Mouse (Mus musculus) megakaryocyte, embryonic 14.5 days (primary cell): ENCODE measurements around the gene 9330159F19Rik. TPM values are rescaled to one million over a fixed set of nuclear protein-coding genes. Genes with fewer than 3 reads are reported as not detected.

Source experiments
- H3K27me3 ChIP-seq: replicated peaks from 2 replicates; pipeline ENCODE3; 2012; ENCODE audit warnings: inconsistent platforms
- H3K36me3 ChIP-seq: replicated peaks from 2 replicates; pipeline ENCODE3; 2012; ENCODE audit warnings: low read length, inconsistent platforms, mixed read lengths
- H3K4me1 ChIP-seq: 2 replicates; pipeline ENCODE4 v1.6.1; 2012; ENCODE audit warnings: inconsistent platforms
- H3K4me3 ChIP-seq: replicated peaks from 2 replicates; pipeline ENCODE3; 2012; ENCODE audit warnings: moderate library complexity, mild to moderate bottlenecking, inconsistent platforms
- H3K9me3 ChIP-seq: 2 replicates; pipeline ENCODE4 v1.6.1; 2012; ENCODE audit warnings: inconsistent platforms
- FLI1 ChIP-seq: IDR thresholded peaks from 2 replicates; pipeline ENCODE4 v1.6.1; 2012; ENCODE audit warnings: low read length, inconsistent platforms, mixed read lengths
- GATA1 ChIP-seq: IDR thresholded peaks from 3 replicates; pipeline ENCODE4 v1.6.1; 2012; ENCODE audit warnings: mixed read lengths, low read length, inconsistent platforms, borderline replicate concordance
- polyA plus RNA-seq: library from polyadenylated mRNA; stranded (reverse); fragments of >175 nt; gene quantifications from 2 replicates; pipeline ENCODE4 v1.2.3, GENCODE M21; 2012; ENCODE audit warnings: low replicate concordance; ENCODE audit not compliant: insufficient read depth

9330159F19Rik gene
- polyA plus RNA-seq, 1 experiment = not detected

- no peaks in the 10 kb centered on the region for H3K27me3 ChIP-seq
- no peaks in the 10 kb centered on the region for H3K4me1 ChIP-seq
- peaks cover 21% of the 10 kb centered on the region for H3K9me3 ChIP-seq
- TF ChIP-seq FLI1 (no peak), GATA1 (no peak)
- H3K36me3 ChIP-seq = no peaks in the 10 kb centered on the region
- H3K4me3 ChIP-seq = no peak overlapping the region
Observed at GRCm38 (mm10) chr10:29199835-29200234, 11.6 kb upstream of the 9330159F19Rik start.

GRCm38 (mm10) chr10:29200609-29201008 is 10.8 kb upstream of the 9330159F19Rik start:
- no peaks in the 10 kb centered on the region for H3K36me3 ChIP-seq
- peaks cover 19% of the 10 kb centered on the region for H3K9me3 ChIP-seq
- H3K4me3 ChIP-seq = peak overlapping the region; percentile 33
- H3K4me1 ChIP-seq = no peaks in the 10 kb centered on the region
- no peaks in the 10 kb centered on the region for H3K27me3 ChIP-seq
- TF ChIP-seq GATA1 = no peak
- no peak for TF ChIP-seq FLI1

- TF ChIP-seq FLI1 = no peak
- TF ChIP-seq GATA1 = no peak
Observed at GRCm38 (mm10) chr10:29206730-29207129, 4.7 kb upstream of the 9330159F19Rik start.

GRCm38 (mm10) chr10:29208735-29209134 is 2.7 kb upstream of the 9330159F19Rik start:
- Histone ChIP-seq H3K27me3 (no peaks in the 10 kb centered on the region), H3K4me1 (no peaks in the 10 kb centered on the region), H3K9me3 (no peaks in the 10 kb centered on the region), H3K36me3 (no peaks in the 10 kb centered on the region), H3K4me3 (no peak overlapping the region)
- TF ChIP-seq FLI1 = no peak
- TF ChIP-seq GATA1 = no peak

More at GRCm38 (mm10) chr10:29206730-29207129, 4.7 kb upstream of the 9330159F19Rik start:
- H3K4me1 ChIP-seq = no peaks in the 10 kb centered on the region
- no peak overlapping the region for H3K4me3 ChIP-seq
- no peaks in the 10 kb centered on the region for H3K27me3 ChIP-seq
- H3K36me3 ChIP-seq = no peaks in the 10 kb centered on the region
- H3K9me3 ChIP-seq = no peaks in the 10 kb centered on the region

- Histone ChIP-seq H3K4me1 (no peaks in the 10 kb centered on the region), H3K9me3 (no peaks in the 10 kb centered on the region), H3K4me3 (no peak overlapping the region), H3K36me3 (no peaks in the 10 kb centered on the region), H3K27me3 (no peaks in the 10 kb centered on the region)
- no peak for TF ChIP-seq FLI1
- TF ChIP-seq GATA1 = no peak
Observed at GRCm38 (mm10) chr10:29213534-29214100, 2.2 kb downstream of the 9330159F19Rik start.

- TF ChIP-seq FLI1 (no peak), GATA1 (no peak)
- no peak overlapping the region for H3K4me3 ChIP-seq
- no peaks in the 10 kb centered on the region for H3K27me3 ChIP-seq
Observed at GRCm38 (mm10) chr10:29216957-29217356, 5.6 kb downstream of the 9330159F19Rik start.

GRCm38 (mm10) chr10:29217451-29217850 is 6.0 kb downstream of the 9330159F19Rik start:
- Histone ChIP-seq H3K4me1 (no peaks in the 10 kb centered on the region), H3K4me3 (no peak overlapping the region), H3K9me3 (no peaks in the 10 kb centered on the region), H3K36me3 (no peaks in the 10 kb centered on the region), H3K27me3 (no peaks in the 10 kb centered on the region)
- no peak for TF ChIP-seq FLI1
- no peak for TF ChIP-seq GATA1

More at GRCm38 (mm10) chr10:29216957-29217356, 5.6 kb downstream of the 9330159F19Rik start:
- Histone ChIP-seq H3K9me3 (no peaks in the 10 kb centered on the region), H3K4me1 (no peaks in the 10 kb centered on the region), H3K36me3 (no peaks in the 10 kb centered on the region)

- Histone ChIP-seq H3K9me3 (no peaks in the 10 kb centered on the region), H3K4me3 (no peak overlapping the region), H3K36me3 (no peaks in the 10 kb centered on the region), H3K27me3 (no peaks in the 10 kb centered on the region), H3K4me1 (no peaks in the 10 kb centered on the region)
- TF ChIP-seq GATA1 (no peak), FLI1 (no peak)
Observed at GRCm38 (mm10) chr10:29225329-29225728, 13.9 kb downstream of the 9330159F19Rik start.

GRCm38 (mm10) chr10:29231208-29231607 is 19.8 kb downstream of the 9330159F19Rik start:
- TF ChIP-seq GATA1 (no peak), FLI1 (no peak)
- no peaks in the 10 kb centered on the region for H3K36me3 ChIP-seq
- no peaks in the 10 kb centered on the region for H3K27me3 ChIP-seq
- H3K4me1 ChIP-seq = no peaks in the 10 kb centered on the region
- no peaks in the 10 kb centered on the region for H3K9me3 ChIP-seq
- H3K4me3 ChIP-seq = no peak overlapping the region

Other genes starting within 250 kb of the 9330159F19Rik start
- not detected in 2 replicates for gene 2310057J18Rik, start 225.3 kb upstream of the 9330159F19Rik start, polyA plus RNA-seq
- 1.3 TPM in 1 of 2 replicates, not detected in the other for gene Soga3, start 67.8 kb upstream of the 9330159F19Rik start, polyA plus RNA-seq
- not detected in 2 replicates for gene Gm49353, start 12.7 kb upstream of the 9330159F19Rik start, polyA plus RNA-seq
- 1.5 TPM in 1 of 2 replicates, not detected in the other for gene Echdc1, start 101.6 kb downstream of the 9330159F19Rik start, polyA plus RNA-seq
- 3.4 TPM in 1 of 2 replicates, not detected in the other for gene Rnf146, start 150.8 kb downstream of the 9330159F19Rik start, polyA plus RNA-seq